Mouse (Mus musculus) heart, postnatal 0 days (tissue): ENCODE data around the gene 5830473C10Rik. TPM values are rescaled to one million over a fixed set of nuclear protein-coding genes. Genes with fewer than 3 reads are reported as not detected.
A peak's percentile ranks its signal among the peaks of the same experiment; 100 is the strongest.

Experiments
- ATAC-seq: fragments of 200-750 bp; cut with Nextera tagmentation; 2 replicates; pipeline ENCODE4 v1.8.0; 2017; ENCODE audit warnings: low read depth, moderate number of reproducible peaks, moderate library complexity; ENCODE audit not compliant: insufficient read depth
- DNase-seq: peaks from one replicate; pipeline ENCODE4 v3.0.0-alpha.2; 2016; ENCODE audit warnings: low spot score
- H3K27ac ChIP-seq: fragments of 300-500 bp; sonication (generic); 2 replicates; pipeline ENCODE4 v1.5.1; 2014; ENCODE audit warnings: low read depth, mild to moderate bottlenecking
- H3K27me3 ChIP-seq: fragments of 300-500 bp; sonication (generic); 2 replicates; pipeline ENCODE4 v1.6.1; 2014; ENCODE audit warnings: low read length, mixed read lengths; ENCODE audit not compliant: control insufficient read depth, insufficient read depth
- H3K36me3 ChIP-seq: fragments of 300-500 bp; sonication (generic); replicated peaks from 2 replicates; pipeline ENCODE4 v1.6.1; 2014; ENCODE audit warnings: low read length, mixed read lengths; ENCODE audit not compliant: control insufficient read depth, insufficient read depth
- H3K4me1 ChIP-seq: fragments of 300-500 bp; sonication (generic); 2 replicates; pipeline ENCODE4 v1.6.1; 2014; ENCODE audit warnings: antibody characterized with exemption; ENCODE audit not compliant: control insufficient read depth, insufficient read depth
- H3K4me2 ChIP-seq: fragments of 300-500 bp; sonication (generic); 2 replicates; pipeline ENCODE4 v1.6.1; 2014; ENCODE audit warnings: low read depth, mild to moderate bottlenecking, low read length, moderate library complexity
- H3K4me3 ChIP-seq: fragments of 300-500 bp; sonication (generic); 2 replicates; pipeline ENCODE4 v1.5.1; 2014; ENCODE audit warnings: low read depth, low read length
- H3K9ac ChIP-seq: fragments of 300-500 bp; sonication (generic); replicated peaks from 2 replicates; pipeline ENCODE4 v1.6.1; 2014; ENCODE audit warnings: low read depth, low read length, mixed read lengths
- H3K9me3 ChIP-seq: fragments of 300-500 bp; sonication (generic); replicated peaks from 2 replicates; pipeline ENCODE4 v1.6.1; 2016; ENCODE audit warnings: low read length; ENCODE audit not compliant: control insufficient read depth
- CTCF ChIP-seq: IDR thresholded peaks from 2 replicates; pipeline ENCODE4 v1.5.1; 2016; ENCODE audit warnings: antibody characterized with exemption, control low read depth, low read depth
- EP300 ChIP-seq: IDR thresholded peaks from 2 replicates; pipeline ENCODE4 v1.6.1; 2016; ENCODE audit warnings: antibody characterized with exemption, low read depth
- WGBS: fragments of 180-500 bp; shearing (Covaris S2); extraction: QIAGEN DNeasy Blood & Tissue Kit; methylation state at CpG from one replicate; pipeline ENCODE4 v1.1.7; 2014; 5-methylcytosine and 5-hydroxymethylcytosine counted together
- polyA plus RNA-seq: library from polyadenylated mRNA; unstranded; fragments of >200 nt; fragmentation: Nextera tagmentation; extraction: Ambion mirVana; gene quantifications from 2 replicates; pipeline ENCODE4 v1.2.1, GENCODE M21; 2015
- total RNA-seq: library from RNA; depleted of rRNA; stranded (reverse); fragments of >200 nt; gene quantifications from 2 replicates; pipeline ENCODE4 v1.2.3, GENCODE M21; 2014; ENCODE audit warnings: low replicate concordance

Gene 5830473C10Rik
- total and polyA plus RNA-seq, 2 experiments from 2014 or later: not detected

DNA sequence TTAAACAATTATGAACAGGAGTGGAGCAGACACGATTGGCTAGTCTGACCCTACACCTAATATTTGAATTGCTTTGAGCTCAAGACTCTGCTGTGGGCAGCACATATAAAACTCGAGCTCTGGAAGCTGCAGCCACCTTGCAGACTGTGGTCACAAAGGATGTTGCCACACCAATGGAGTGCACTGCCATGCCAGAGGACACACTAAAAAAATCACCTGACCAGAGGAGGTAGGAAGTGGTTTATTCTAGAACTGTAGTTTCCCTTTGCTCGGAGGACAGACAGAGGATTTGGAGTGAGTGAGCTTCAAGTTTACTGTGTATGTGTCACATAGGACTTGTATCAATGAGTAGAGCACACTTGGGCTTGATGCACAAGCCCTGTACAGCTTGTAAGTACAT is 4.9 kb upstream of the 5830473C10Rik start:
- Histone ChIP-seq H3K9ac (no peak overlapping the region), H3K4me2 (no peak overlapping the region), H3K27ac (no peak overlapping the region), H3K4me1 (no peaks in the 10 kb centered on the region), H3K36me3 (no peaks in the 10 kb centered on the region), H3K27me3 (no peaks in the 10 kb centered on the region), H3K4me3 (no peak overlapping the region), H3K9me3 (no peaks in the 10 kb centered on the region)
- WGBS: 71% methylated on average over 3 of the region's 3 CpGs
- DNase-seq (no peak), ATAC-seq (no peak)
- TF ChIP-seq EP300 (no peak), CTCF (no peak)

DNA sequence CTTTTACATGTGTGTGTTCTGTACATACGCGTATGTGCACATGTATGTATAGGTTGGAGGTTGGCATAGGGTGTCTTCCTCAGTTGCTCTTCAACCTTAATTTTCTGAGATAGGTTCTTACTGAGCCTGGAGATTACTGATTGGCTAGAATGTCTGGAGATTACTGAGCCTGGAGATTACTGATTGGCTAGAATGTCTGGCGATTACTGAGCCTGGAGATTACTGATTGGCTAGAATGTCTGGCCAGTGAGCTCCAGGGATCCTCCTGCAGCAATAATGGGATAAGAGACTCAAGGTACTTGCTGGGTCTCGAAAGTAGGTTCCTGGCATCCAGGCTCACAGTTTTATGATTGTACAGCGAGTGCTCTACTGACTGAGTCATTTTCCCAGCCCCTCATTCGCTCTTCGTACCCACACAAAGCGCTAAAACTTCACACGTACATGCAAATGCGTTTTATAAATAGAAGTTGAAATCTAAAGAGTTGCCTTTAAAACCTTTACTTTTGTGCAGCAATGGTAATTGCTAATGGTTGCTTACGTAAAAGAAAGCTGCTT is 891 bp downstream of the 5830473C10Rik start:
- WGBS: 89% methylated on average over 11 of the region's 11 CpGs
- H3K36me3 ChIP-seq: no peaks in the 10 kb centered on the region
- no peak overlapping the region for H3K27ac ChIP-seq
- no peaks in the 10 kb centered on the region for H3K4me1 ChIP-seq
- TF ChIP-seq CTCF (no peak), EP300 (no peak)
- no peak overlapping the region for H3K4me2 ChIP-seq
- no peak overlapping the region for H3K9ac ChIP-seq
- DNase-seq: no peak
- ATAC-seq: no peak
- H3K4me3 ChIP-seq: no peak overlapping the region
- no peaks in the 10 kb centered on the region for H3K27me3 ChIP-seq
- no peaks in the 10 kb centered on the region for H3K9me3 ChIP-seq

DNA sequence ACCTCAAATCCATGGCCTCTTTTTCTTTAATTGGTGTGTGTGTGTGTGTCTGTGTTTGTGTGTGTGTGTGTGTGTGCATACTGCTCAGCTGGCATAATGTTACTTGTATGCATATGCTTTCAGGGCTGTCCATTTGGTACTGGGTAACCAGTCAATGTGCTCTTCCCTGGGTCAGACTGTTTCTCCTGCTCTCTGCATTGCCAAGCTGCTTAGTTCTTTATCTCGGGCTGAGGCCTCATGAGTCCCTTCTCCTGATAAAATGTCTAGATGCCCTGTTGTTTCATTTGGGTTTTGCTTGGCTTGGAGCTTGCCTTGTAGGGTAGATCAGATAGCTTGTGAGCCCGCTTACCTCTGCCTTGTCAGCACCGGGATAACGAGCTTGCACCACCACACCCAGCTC is 2.0 kb downstream of the 5830473C10Rik start:
- Histone ChIP-seq H3K4me1 (no peaks in the 10 kb centered on the region; the same call in 1 of the 2 replicates), H3K27ac (no peak overlapping the region), H3K36me3 (no peaks in the 10 kb centered on the region), H3K27me3 (no peaks in the 10 kb centered on the region), H3K4me2 (no peak overlapping the region), H3K9me3 (no peaks in the 10 kb centered on the region), H3K4me3 (no peak overlapping the region), H3K9ac (no peak overlapping the region)
- 38% methylated on average over 4 of the region's 4 CpGs for WGBS
- DNase-seq (no peak), ATAC-seq (no peak)
- no peak for TF ChIP-seq CTCF

- Histone ChIP-seq H3K27ac (no peak overlapping the region), H3K9me3 (no peaks in the 10 kb centered on the region), H3K27me3 (no peaks in the 10 kb centered on the region), H3K9ac (no peak overlapping the region), H3K4me3 (no peak overlapping the region), H3K4me2 (no peak overlapping the region), H3K36me3 (no peaks in the 10 kb centered on the region), H3K4me1 (peaks cover 8% of the 10 kb centered on the region; the same call in 1 of the 2 replicates)
- 84% methylated on average over 4 of the region's 4 CpGs for WGBS
- DNase-seq (no peak), ATAC-seq (no peak)
- TF ChIP-seq EP300: no peak
- TF ChIP-seq CTCF: no peak
Observed at GRCm38 (mm10) chr5:90564161-90564560, 3.3 kb downstream of the 5830473C10Rik start.

GRCm38 (mm10) chr5:90565205-90565604 is 4.3 kb downstream of the 5830473C10Rik start:
- no peaks in the 10 kb centered on the region for H3K9me3 ChIP-seq
- DNase-seq (no peak), ATAC-seq (no peak)
- 71% methylated on average over 6 of the region's 6 CpGs for WGBS
- no peak overlapping the region for H3K27ac ChIP-seq
- peaks cover 8% of the 10 kb centered on the region; the same call in 1 of the 2 replicates for H3K4me1 ChIP-seq
- no peak overlapping the region for H3K4me2 ChIP-seq
- no peak overlapping the region for H3K4me3 ChIP-seq
- no peak for TF ChIP-seq CTCF
- TF ChIP-seq EP300: no peak
- no peaks in the 10 kb centered on the region for H3K27me3 ChIP-seq
- no peaks in the 10 kb centered on the region for H3K36me3 ChIP-seq
- H3K9ac ChIP-seq: no peak overlapping the region

- no peak for DNase-seq
- ATAC-seq: peak; percentile 60; the same call in 1 of the 2 replicates
- no peaks in the 10 kb centered on the region for H3K36me3 ChIP-seq
- no peak overlapping the region for H3K4me2 ChIP-seq
- TF ChIP-seq EP300 (no peak), CTCF (no peak)
- H3K9me3 ChIP-seq: no peaks in the 10 kb centered on the region
- no peak overlapping the region for H3K9ac ChIP-seq
- 37% methylated on average over 5 of the region's 5 CpGs for WGBS
- no peak overlapping the region for H3K27ac ChIP-seq
- peaks cover 8% of the 10 kb centered on the region; the same call in 1 of the 2 replicates for H3K4me1 ChIP-seq
- no peaks in the 10 kb centered on the region for H3K27me3 ChIP-seq
- no peak overlapping the region for H3K4me3 ChIP-seq
Observed at GRCm38 (mm10) chr5:90567788-90568187, 6.9 kb downstream of the 5830473C10Rik start.
